Mouse (Mus musculus) MEL (cell line): ENCODE data around the gene Efcc1. TPM values are rescaled to one million over a fixed set of nuclear protein-coding genes. Genes with fewer than 3 reads are reported as not detected.

Source experiments
- DNase-seq: peaks from one replicate; pipeline ENCODE4 v3.0.0; 2011; ENCODE audit warnings: low read depth, low spot score
- H3K27ac ChIP-seq: 2 replicates; pipeline ENCODE4 v1.5.1; 2012; ENCODE audit warnings: low read depth, mild to moderate bottlenecking, control low read depth, low read length, moderate library complexity; ENCODE audit not compliant: control insufficient read depth
- H3K27me3 ChIP-seq, 2 experiments: fragments of 150-350 bp in 1 of 2; sonication (generic) in 1 of 2; 2 replicates each; pipeline ENCODE4 v1.6.1; 2012; ENCODE audit warnings: low read length in 2 of 2, mild to moderate bottlenecking in 2 of 2, improper control_type of control experiment in 1 of 2, moderate library complexity in 1 of 2; ENCODE audit not compliant: insufficient read depth in 2 of 2, control insufficient read depth in 1 of 2
- H3K36me3 ChIP-seq, 2 experiments: 2 replicates each; pipeline ENCODE4 v1.6.1; 2012 to 2014; ENCODE audit warnings: low read length in 2 of 2, improper control_type of control experiment in 1 of 2, inconsistent platforms in 1 of 2, mild to moderate bottlenecking in 1 of 2; ENCODE audit not compliant: insufficient read depth in 2 of 2, control insufficient read depth in 1 of 2
- H3K4me1 ChIP-seq, 2 experiments: fragments of 150-350 bp in 1 of 2; sonication (generic) in 1 of 2; 2 replicates each; pipeline ENCODE4 v1.6.1; 2012; ENCODE audit warnings: low read length in 2 of 2, improper control_type of control experiment in 1 of 2, mild to moderate bottlenecking in 1 of 2; ENCODE audit not compliant: insufficient read depth in 2 of 2, control insufficient read depth in 1 of 2
- H3K4me3 ChIP-seq, 2 experiments: fragments of 150-350 bp in 1 of 2; sonication (generic) in 1 of 2; 2 replicates each; pipeline ENCODE4 v1.5.1; 2012; ENCODE audit warnings: low read depth in 2 of 2, low read length in 2 of 2, mild to moderate bottlenecking in 2 of 2, moderate library complexity in 2 of 2, control low read depth in 1 of 2, improper control_type of control experiment in 1 of 2; ENCODE audit not compliant: control insufficient read depth in 1 of 2, insufficient read depth in 1 of 2
- H3K79me2 ChIP-seq: 2 replicates; pipeline ENCODE4 v1.6.1; 2012; ENCODE audit warnings: mild to moderate bottlenecking, low read length, moderate library complexity; ENCODE audit not compliant: control insufficient read depth, poor library complexity, insufficient read depth
- H3K9ac ChIP-seq: 2 replicates; pipeline ENCODE4 v1.6.1; 2012; ENCODE audit warnings: low read depth, mild to moderate bottlenecking, control low read depth, low read length, moderate library complexity; ENCODE audit not compliant: control insufficient read depth, poor library complexity, severe bottlenecking
- H3K9me3 ChIP-seq: fragments of 150-350 bp; sonication (generic); replicated peaks from 2 replicates; pipeline ENCODE4 v1.6.1; 2012; ENCODE audit warnings: mild to moderate bottlenecking, low read length, improper control_type of control experiment, moderate library complexity; ENCODE audit not compliant: insufficient read depth
- BHLHE40 ChIP-seq: IDR thresholded peaks from 2 replicates; pipeline ENCODE4 v1.6.1; 2012; ENCODE audit warnings: low read depth, mild to moderate bottlenecking, inconsistent platforms, low read length, improper control_type of control experiment, borderline replicate concordance
- CHD1 ChIP-seq: IDR thresholded peaks from 2 replicates; pipeline ENCODE4 v1.6.1; 2012; ENCODE audit warnings: low read depth, mild to moderate bottlenecking, inconsistent platforms, low read length, improper control_type of control experiment
- CHD2 ChIP-seq: IDR thresholded peaks from 2 replicates; pipeline ENCODE4 v1.6.1; 2011; ENCODE audit warnings: low read length, improper control_type of control experiment
- CTCF ChIP-seq, 3 experiments: IDR thresholded peaks in 2 of 3; conservative IDR thresholded peaks in 1 of 3; 2 replicates each; pipeline ENCODE4 v1.5.1; 2011 to 2012; ENCODE audit warnings: low read length in 3 of 3, low read depth in 2 of 3, mild to moderate bottlenecking in 2 of 3, improper control_type of control experiment in 1 of 3, inconsistent platforms in 1 of 3, mixed read lengths in 1 of 3, moderate library complexity in 1 of 3; ENCODE audit not compliant: control insufficient read depth in 1 of 3, insufficient read depth in 1 of 3, poor library complexity in 1 of 3, severe bottlenecking in 1 of 3
- ELF1 ChIP-seq: IDR thresholded peaks from 2 replicates; pipeline ENCODE4 v1.6.1; 2014; ENCODE audit warnings: low read depth, mild to moderate bottlenecking, inconsistent platforms, low read length, improper control_type of control experiment, moderate library complexity
- EP300 ChIP-seq, 2 experiments: IDR thresholded peaks; 2 replicates each; pipeline ENCODE4 v1.6.1; 2011; ENCODE audit warnings: improper control_type of control experiment in 2 of 2, low read length in 2 of 2, low read depth in 1 of 2, mild to moderate bottlenecking in 1 of 2
- ETS1 ChIP-seq: IDR thresholded peaks from 2 replicates; pipeline ENCODE4 v1.6.1; 2012; ENCODE audit warnings: low read depth, mild to moderate bottlenecking, inconsistent platforms, low read length, improper control_type of control experiment, moderate library complexity
- GATA1 ChIP-seq: IDR thresholded peaks from 2 replicates; pipeline ENCODE4 v1.6.1; 2011; ENCODE audit warnings: low read depth, low read length, improper control_type of control experiment
- HCFC1 ChIP-seq: IDR thresholded peaks from 2 replicates; pipeline ENCODE4 v1.6.1; 2012; ENCODE audit warnings: low read depth, mild to moderate bottlenecking, inconsistent platforms, low read length, improper control_type of control experiment, moderate library complexity
- JUND ChIP-seq: IDR thresholded peaks from 2 replicates; pipeline ENCODE4 v1.6.1; 2011; ENCODE audit warnings: low read depth, mild to moderate bottlenecking, improper control_type of control experiment, low read length
- MAFK ChIP-seq: IDR thresholded peaks from 2 replicates; pipeline ENCODE4 v1.6.1; 2011; ENCODE audit warnings: low read depth, mild to moderate bottlenecking, low read length, improper control_type of control experiment, borderline replicate concordance
- MAX ChIP-seq: IDR thresholded peaks from 2 replicates; pipeline ENCODE4 v1.6.1; 2011; ENCODE audit warnings: low read length, improper control_type of control experiment
- MAZ ChIP-seq: IDR thresholded peaks from 2 replicates; pipeline ENCODE4 v1.6.1; 2012; ENCODE audit warnings: low read depth, mild to moderate bottlenecking, inconsistent platforms, low read length, improper control_type of control experiment
- MEF2A ChIP-seq: IDR thresholded peaks from 2 replicates; pipeline ENCODE4 v1.6.1; 2014; ENCODE audit warnings: low read depth, mild to moderate bottlenecking, inconsistent platforms, low read length, improper control_type of control experiment; ENCODE audit not compliant: poor library complexity, insufficient replicate concordance, severe bottlenecking; ENCODE audit errors: extremely low read depth
- MXI1 ChIP-seq: IDR thresholded peaks from 2 replicates; pipeline ENCODE4 v1.6.1; 2011; ENCODE audit warnings: mild to moderate bottlenecking, low read depth, low read length, improper control_type of control experiment
- MYB ChIP-seq: IDR thresholded peaks from 2 replicates; pipeline ENCODE4 v1.6.1; 2011; ENCODE audit warnings: mild to moderate bottlenecking, low read depth, low read length, improper control_type of control experiment
- MYC ChIP-seq: IDR thresholded peaks from 2 replicates; pipeline ENCODE4 v1.6.1; 2011; ENCODE audit warnings: low read depth, mild to moderate bottlenecking, low read length, improper control_type of control experiment, moderate library complexity
- POLR2A ChIP-seq, 2 experiments: IDR thresholded peaks; 2 replicates each; pipeline ENCODE4 v1.6.1; 2011 to 2012; ENCODE audit warnings: low read length in 2 of 2, mild to moderate bottlenecking in 2 of 2, control low read depth in 1 of 2, improper control_type of control experiment in 1 of 2, low read depth in 1 of 2, moderate library complexity in 1 of 2; ENCODE audit not compliant: control insufficient read depth in 1 of 2, insufficient read depth in 1 of 2, poor library complexity in 1 of 2
- POLR2AphosphoS2 ChIP-seq: IDR thresholded peaks from 2 replicates; pipeline ENCODE4 v1.6.1; 2011; ENCODE audit warnings: low read length, improper control_type of control experiment
- POLR2AphosphoS5 ChIP-seq: IDR thresholded peaks from 2 replicates; pipeline ENCODE4 v1.6.1; 2012; ENCODE audit warnings: low read depth, borderline replicate concordance, mild to moderate bottlenecking, inconsistent platforms, low read length, moderate library complexity, mixed read lengths
- RCOR1 ChIP-seq: IDR thresholded peaks from 2 replicates; pipeline ENCODE4 v1.6.1; 2012; ENCODE audit warnings: low read depth, mild to moderate bottlenecking, inconsistent platforms, low read length, improper control_type of control experiment
- SIN3A ChIP-seq: IDR thresholded peaks from 2 replicates; pipeline ENCODE4 v1.6.1; 2012; ENCODE audit warnings: low read length, improper control_type of control experiment, inconsistent platforms
- TAL1 ChIP-seq: IDR thresholded peaks from 2 replicates; pipeline ENCODE4 v1.6.1; 2012; ENCODE audit warnings: mild to moderate bottlenecking, inconsistent platforms, low read length, moderate library complexity, mixed read lengths
- UBTF ChIP-seq: IDR thresholded peaks from 2 replicates; pipeline ENCODE4 v1.6.1; 2012; ENCODE audit warnings: low read depth, mild to moderate bottlenecking, inconsistent platforms, low read length, improper control_type of control experiment, moderate library complexity, borderline replicate concordance; ENCODE audit not compliant: insufficient read depth
- USF1 ChIP-seq: IDR thresholded peaks from 2 replicates; pipeline ENCODE4 v1.6.1; 2014; ENCODE audit warnings: low read depth, mild to moderate bottlenecking, inconsistent platforms, low read length, improper control_type of control experiment, moderate library complexity
- ZC3H11A ChIP-seq: IDR thresholded peaks from 2 replicates; pipeline ENCODE4 v1.6.1; 2012; ENCODE audit warnings: low read depth, mild to moderate bottlenecking, inconsistent platforms, low read length, improper control_type of control experiment
- ZKSCAN1 ChIP-seq: IDR thresholded peaks from 2 replicates; pipeline ENCODE4 v1.6.1; 2012; ENCODE audit warnings: low read depth, mild to moderate bottlenecking, inconsistent platforms, low read length, improper control_type of control experiment, moderate library complexity
- ZMIZ1 ChIP-seq: IDR thresholded peaks from 2 replicates; pipeline ENCODE4 v1.6.1; 2012; ENCODE audit warnings: low read depth, mild to moderate bottlenecking, inconsistent platforms, low read length, improper control_type of control experiment, moderate library complexity
- ZNF384 ChIP-seq: IDR thresholded peaks from 2 replicates; pipeline ENCODE4 v1.6.1; 2012; ENCODE audit warnings: low read depth, mild to moderate bottlenecking, inconsistent platforms, low read length, improper control_type of control experiment
- polyA plus RNA-seq, 2 experiments: library from polyadenylated mRNA; stranded (reverse) in 1 of 2; unstranded in 1 of 2; fragments of >175 nt in 1 of 2; fragments of >200 nt in 1 of 2; gene quantifications; 2 replicates each; pipeline versions ENCODE4 v1.2.1 to v1.2.4; 2012; ENCODE audit warnings: low replicate concordance in 2 of 2, low read depth in 1 of 2; ENCODE audit not compliant: insufficient read length in 2 of 2, insufficient read depth in 1 of 2, missing spikeins in 1 of 2
- total RNA-seq: library from RNA; depleted of rRNA; stranded (reverse); fragments of 300-350 nt; gene quantifications from 2 replicates; pipeline ENCODE4 v1.2.3, GENCODE M21; 2012

The Efcc1 gene
- total and polyA plus RNA-seq, 3 experiments, result 0.27 to 1.2 TPM; not detected in 1

DNA sequence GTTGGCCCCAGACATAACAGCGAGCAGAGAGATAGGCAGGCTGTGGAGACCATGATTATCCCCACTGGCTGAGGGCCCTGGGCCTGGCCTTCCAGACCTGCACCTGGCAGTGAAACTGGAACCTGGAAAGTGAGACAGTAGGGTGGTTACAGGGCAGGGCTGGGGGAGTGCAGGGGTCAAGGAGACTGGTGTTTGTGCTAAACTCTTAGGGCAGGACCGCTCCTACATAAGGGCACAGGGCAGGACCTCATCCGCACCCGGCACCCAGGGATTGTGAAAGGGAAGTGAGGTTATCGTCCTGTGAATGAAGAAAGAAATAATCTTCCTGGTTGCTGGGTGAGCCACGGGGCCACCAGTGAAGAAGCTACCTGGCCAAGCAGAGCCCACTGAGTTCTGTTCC, 59.1 kb downstream of the Efcc1 start:
- Histone ChIP-seq H3K36me3 (peaks cover 0 to 25% of the 10 kb centered on the region in 2 experiments; a peak in 2 of 4 replicates), H3K27me3 (no peaks in the 10 kb centered on the region), H3K4me3 (no peak overlapping the region), H3K9me3 (no peaks in the 10 kb centered on the region), H3K79me2 (no peaks in the 10 kb centered on the region), H3K9ac (no peak overlapping the region), H3K27ac (peak overlapping the region; percentile 41), H3K4me1 (peaks cover 28 to 40% of the 10 kb centered on the region in 2 experiments)
- TF ChIP-seq POLR2AphosphoS2, result no peak
- no peak for TF ChIP-seq ZMIZ1
- TF ChIP-seq RCOR1, result no peak
- TF ChIP-seq MEF2A, result no peak
- no peak for TF ChIP-seq ETS1
- no peak for TF ChIP-seq UBTF
- TF ChIP-seq POLR2A (IDR thresholded peaks at IDR 0.05; ENCODE audit: control insufficient read depth in 1 of 2, insufficient read depth in 1 of 2, low read depth in 1 of 2, low read length in 2 of 2, poor library complexity in 1 of 2), result no peak
- TF ChIP-seq EP300 (IDR thresholded peaks at IDR 0.05; ENCODE audit: low read depth in 1 of 2, low read length in 2 of 2), result no peak
- TF ChIP-seq JUND, result no peak
- no peak for TF ChIP-seq POLR2AphosphoS5
- TF ChIP-seq GATA1, result no peak
- no peak for TF ChIP-seq MYB
- no peak for DNase-seq

DNA sequence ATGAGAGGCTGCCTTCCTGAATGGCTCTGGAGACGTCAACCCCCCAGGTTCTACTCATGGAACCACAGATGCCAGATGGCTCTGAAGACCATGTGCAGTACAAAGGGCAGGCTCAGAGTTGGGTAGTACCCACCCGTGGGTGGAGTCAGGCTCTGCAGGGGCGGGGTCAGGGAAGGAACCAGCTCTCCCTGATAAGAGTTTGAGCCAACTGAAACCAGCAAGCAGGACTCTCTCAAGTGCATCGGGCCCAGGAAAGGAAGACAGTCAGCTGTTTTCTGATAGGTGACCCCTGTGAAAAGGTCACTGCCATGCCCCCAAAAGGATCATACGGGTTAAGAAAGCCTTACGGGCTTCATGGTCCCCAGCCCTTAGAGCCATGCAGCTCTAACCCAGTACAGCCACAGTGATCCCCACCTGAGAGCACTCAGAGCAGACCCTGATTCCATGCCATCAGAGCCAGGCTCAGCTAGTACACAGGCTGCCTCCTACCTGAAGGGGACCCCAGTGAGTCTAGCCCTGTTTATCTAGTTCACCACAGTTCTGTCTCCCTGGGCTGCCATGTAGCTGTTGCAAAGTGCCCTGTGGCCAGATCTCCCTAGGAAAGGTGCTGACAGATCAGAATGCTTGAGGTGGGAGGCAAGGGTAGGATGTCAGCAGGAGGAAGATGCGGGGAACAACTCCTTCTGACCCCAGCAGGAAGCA, 60.3 kb downstream of the Efcc1 start:
- Histone ChIP-seq H3K36me3 (peaks cover 0 to 25% of the 10 kb centered on the region in 2 experiments; a peak in 2 of 4 replicates), H3K27ac (peak overlapping the region; percentile 63), H3K9ac (peak overlapping the region; percentile 37), H3K79me2 (no peaks in the 10 kb centered on the region), H3K4me3 (peak overlapping the region in 1 of 2 experiments; percentile 13; a peak in 1 of 4 replicates), H3K27me3 (no peaks in the 10 kb centered on the region), H3K9me3 (no peaks in the 10 kb centered on the region), H3K4me1 (peaks cover 28 to 40% of the 10 kb centered on the region in 2 experiments)
- DNase-seq, result peak; percentile 87
- TF ChIP-seq POLR2A (IDR thresholded peaks at IDR 0.05; ENCODE audit: control insufficient read depth in 1 of 2, insufficient read depth in 1 of 2, low read depth in 1 of 2, low read length in 2 of 2, poor library complexity in 1 of 2) (peak in 1 of 2 experiments; percentile 53; a peak in 1 of 4 replicates), MAZ (0 out of 2 replicates have a peak, but pooled peaks have one; percentile 19), EP300 (IDR thresholded peaks at IDR 0.05; ENCODE audit: low read depth in 1 of 2, low read length in 2 of 2) (peak; percentile 38 to 68; a peak in 3 of 4 replicates), ELF1 (no peak), CHD2 (no peak), MXI1 (peak; percentile 51; the same call in 1 of the 2 replicates), ETS1 (peak; percentile 83), MYC (peak; percentile 65), HCFC1 (no peak), POLR2AphosphoS5 (no peak), ZMIZ1 (0 out of 2 replicates have a peak, but pooled peaks have one; percentile 53), POLR2AphosphoS2 (peak; percentile 44; the same call in 1 of the 2 replicates), CTCF (IDR thresholded peaks at IDR 0.05 in 2 of 3, conservative IDR thresholded peaks at IDR 0.05 in 1 of 3; ENCODE audit: control insufficient read depth in 1 of 3, insufficient read depth in 1 of 3, low read depth in 2 of 3, low read length in 3 of 3, poor library complexity in 1 of 3, severe bottlenecking in 1 of 3) (peak in 1 of 3 experiments; percentile 4; a peak in 1 of 6 replicates), MYB (no peak; the same call in 1 of the 2 replicates), USF1 (no peak), MAFK (no peak), CHD1 (no peak), UBTF (no peak), ZKSCAN1 (no peak), ZNF384 (no peak), MAX (peak; percentile 46; the same call in 1 of the 2 replicates), SIN3A (peak; percentile 79), TAL1 (peak; percentile 17; the same call in 1 of the 2 replicates), BHLHE40 (no peak), ZC3H11A (no peak)
